Mouse (Mus musculus) thymus, postnatal 0 days (tissue): ENCODE data around the gene Nup43. TPM values are rescaled to one million over a fixed set of nuclear protein-coding genes. Genes with fewer than 3 reads are reported as not detected.

Source experiments
- DNase-seq: peaks from one replicate; pipeline ENCODE4 v3.0.0-alpha.2; 2015; ENCODE audit warnings: low spot score
- polyA plus RNA-seq: library from polyadenylated mRNA; unstranded; fragments of >200 nt; fragmentation: Nextera tagmentation; extraction: Ambion mirVana; gene quantifications from 2 replicates; pipeline ENCODE4 v1.2.1, GENCODE M21; 2015

Gene Nup43
- polyA plus RNA-seq, 1 experiment from 2014 or later, result 41.7 TPM

DNA sequence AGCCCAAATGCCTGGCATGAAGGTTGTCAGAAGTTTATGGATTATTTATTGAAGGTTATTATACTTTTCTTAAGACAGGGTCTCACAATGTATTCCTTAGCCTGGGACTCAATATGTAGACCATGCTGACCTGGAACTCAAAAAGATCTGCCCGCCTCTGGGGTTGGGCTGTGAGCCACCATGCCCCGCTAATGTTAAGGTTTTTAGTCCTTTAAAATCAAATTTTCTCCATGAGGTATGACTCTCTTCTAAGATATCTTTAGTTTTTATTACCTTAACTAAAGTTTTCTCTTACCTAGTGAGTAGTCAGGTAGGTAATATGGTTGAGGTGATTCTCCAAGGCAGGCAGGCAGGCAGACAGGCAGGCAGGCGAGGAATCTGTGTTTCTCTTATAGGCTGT, 14.9 kb downstream of the Nup43 start:
- no peak for DNase-seq

DNA sequence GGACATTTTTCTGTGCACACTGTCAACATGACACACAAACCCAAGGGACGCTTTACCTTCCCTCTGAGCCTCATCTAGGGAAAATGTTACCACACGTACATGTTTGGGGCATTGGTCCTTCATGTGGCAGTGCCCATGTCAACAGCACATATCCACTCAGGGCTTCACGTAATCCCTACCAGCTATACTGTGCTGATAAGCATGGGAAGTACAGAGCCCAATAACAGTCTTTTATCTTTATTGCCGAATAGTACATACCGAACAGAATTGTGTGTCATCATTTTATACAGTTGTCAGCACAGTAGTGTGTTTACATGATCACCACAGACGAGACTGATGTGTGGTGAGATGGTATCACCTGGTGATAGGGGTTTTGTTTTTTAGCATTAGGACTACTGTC, 19.6 kb downstream of the Nup43 start:
- DNase-seq, result no peak

DNA sequence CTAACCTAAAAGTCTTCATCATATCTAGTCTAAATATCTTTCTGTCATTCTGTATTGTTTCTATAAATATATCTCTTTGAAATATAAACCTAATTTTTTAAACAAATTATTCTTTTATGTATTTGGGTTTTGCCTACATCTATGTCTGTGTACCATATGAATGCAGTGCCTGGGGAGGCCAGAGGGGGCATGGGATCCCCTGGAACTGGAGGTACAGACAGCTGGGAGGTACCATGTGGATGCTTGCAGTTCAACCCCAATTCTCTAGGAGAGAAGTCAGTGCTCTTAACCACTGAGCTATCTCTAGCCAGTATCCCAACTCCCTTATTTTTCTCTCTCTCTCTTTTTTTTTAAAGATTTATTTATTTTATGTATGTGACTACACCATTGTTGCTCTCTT, 28.0 kb downstream of the Nup43 start:
- peak; percentile 30 for DNase-seq

DNA sequence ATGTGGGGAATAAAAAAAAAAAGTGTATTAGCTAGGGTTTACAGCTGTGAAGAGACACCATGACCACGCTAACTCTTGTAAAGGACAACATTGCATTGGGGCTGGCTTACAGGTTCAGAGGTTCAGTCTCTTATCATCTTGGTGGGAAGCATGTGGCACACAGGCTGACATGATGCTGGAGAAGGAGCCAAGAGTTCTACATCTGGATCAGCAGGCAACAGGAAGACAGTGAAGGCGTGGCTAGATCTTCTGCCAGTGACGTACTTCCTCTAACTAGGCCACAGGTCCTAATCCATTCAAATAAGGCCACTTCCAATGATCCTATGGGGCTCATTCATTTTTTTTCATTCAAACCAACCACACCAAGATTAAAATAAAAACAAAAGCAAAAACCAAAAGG, 32.8 kb downstream of the Nup43 start:
- DNase-seq, result no peak

DNA sequence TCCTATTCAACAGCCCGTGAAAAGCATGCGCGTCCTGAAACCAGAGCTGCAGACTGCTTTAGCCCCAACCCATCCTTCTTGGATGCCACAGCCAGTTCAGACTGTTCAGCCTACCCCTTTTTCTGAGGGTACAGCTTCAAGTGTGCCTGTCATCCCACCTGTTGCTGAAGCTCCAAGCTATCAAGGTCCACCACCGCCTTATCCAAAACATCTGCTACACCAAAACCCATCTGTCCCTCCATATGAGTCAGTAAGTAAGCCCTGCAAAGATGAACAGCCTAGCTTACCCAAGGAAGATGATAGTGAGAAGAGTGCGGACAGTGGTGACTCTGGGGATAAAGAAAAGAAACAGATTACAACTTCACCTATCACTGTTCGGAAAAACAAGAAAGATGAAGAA, 35.3 kb downstream of the Nup43 start:
- DNase-seq, result no peak

DNA sequence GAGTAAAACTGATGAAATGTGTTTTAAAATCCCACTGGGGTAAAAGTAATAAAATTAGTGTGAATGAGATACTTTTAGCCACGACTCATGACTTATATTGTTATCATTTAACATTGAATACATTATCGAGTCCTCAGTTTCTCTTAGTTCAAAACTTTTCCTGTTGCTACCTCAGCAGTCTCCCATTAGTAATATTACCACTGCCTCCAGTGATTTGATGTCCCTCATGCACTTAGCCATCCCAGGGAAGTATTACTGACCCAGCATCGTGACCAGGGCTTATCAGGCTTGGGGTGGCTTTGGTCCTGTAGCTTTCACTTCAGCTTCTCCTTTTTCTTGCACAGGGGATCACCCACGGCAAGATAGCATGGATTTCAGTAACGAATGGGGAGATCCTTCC, 42.8 kb downstream of the Nup43 start:
- DNase-seq, result no peak

DNA sequence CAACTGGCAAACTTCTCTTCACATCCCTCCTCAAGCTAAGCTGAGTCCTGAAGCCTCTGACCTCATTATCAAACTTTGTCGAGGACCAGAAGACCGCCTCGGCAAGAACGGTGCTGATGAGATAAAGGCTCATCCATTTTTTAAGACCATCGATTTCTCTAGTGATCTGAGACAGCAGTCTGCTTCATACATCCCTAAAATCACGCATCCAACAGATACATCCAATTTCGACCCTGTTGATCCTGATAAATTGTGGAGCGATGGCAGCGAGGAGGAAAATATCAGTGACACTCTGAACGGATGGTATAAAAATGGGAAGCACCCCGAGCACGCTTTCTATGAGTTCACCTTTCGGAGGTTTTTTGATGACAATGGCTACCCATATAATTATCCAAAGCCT, 45.2 kb downstream of the Nup43 start:
- DNase-seq, result no peak

DNA sequence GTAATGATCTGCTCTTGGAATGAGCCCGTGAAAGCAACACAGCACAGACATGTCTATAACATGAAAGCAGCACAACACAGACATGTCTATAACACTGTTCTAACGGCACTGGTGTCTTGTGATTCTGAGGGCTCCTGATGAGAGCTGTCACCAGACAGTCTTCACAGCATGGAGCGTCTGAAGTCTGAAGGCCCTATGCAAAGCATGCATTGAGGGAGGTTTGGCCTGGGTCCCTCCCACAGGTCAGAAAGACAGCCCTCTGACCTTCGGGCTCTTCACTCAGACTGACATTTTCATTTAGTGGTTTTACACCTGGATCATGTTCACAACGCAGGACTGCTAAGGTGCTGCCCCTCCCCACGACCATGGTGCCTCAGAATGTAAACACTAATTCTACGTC, 47.8 kb downstream of the Nup43 start:
- no peak for DNase-seq

DNA sequence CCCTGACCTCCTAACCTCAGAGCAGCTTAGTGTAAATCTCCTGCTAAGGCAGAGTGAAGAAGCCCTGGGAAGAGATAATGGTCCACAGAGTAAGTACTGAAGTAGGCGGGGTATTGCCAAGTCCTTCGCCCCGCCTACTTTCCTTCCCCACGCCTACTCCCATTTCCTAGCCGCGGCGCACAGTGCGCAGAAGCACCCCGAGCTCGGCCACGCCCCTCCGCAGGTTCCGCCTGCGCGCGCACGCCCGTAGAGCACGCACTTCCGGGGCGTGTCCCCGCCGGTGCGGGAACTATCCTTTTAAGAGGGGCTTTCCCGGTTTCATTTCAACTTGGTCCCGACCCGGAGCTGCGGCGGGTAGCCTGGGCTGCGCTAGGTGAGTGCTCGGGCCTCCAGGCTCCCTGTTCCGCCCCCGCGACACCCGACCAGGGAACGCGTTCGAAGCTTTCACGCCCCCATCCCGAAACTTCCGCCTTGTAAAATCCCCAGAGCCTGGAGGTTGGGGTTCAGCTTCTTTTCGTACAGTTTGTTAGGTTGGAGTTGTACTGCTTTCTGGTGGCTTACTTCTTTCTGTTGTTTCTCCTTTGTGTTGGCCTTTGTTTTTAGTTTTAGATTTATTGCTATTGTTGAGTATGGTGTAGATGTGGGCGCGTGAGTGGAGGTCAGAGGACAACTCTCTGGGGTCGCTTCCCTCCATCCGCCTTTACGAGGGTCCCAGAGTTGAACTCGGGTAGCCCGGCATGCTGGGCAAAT, 58.6 kb downstream of the Nup43 start, which contains the start of gene Katna1:
Gene Katna1, plus strand, starts transcription at position 250 of the 750 bp plus-strand sequence.
- peak; percentile 97 for DNase-seq

DNA sequence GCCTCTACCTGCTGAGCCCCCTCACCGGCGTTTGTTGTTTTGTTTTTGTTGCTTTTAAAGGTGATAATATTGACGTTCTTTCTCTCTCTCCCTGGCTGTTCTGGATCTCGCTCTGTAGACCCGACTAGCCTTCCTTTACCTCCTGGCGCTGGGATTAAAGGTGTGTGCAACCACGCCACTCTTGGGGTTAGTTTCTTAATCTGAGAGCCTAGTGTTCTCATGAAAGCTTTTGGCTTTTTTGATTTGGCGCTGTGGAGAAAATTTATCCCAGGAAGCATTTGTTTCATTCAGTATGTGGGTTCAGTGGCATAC, 59.2 kb downstream of the Nup43 start:
- no peak for DNase-seq

DNA sequence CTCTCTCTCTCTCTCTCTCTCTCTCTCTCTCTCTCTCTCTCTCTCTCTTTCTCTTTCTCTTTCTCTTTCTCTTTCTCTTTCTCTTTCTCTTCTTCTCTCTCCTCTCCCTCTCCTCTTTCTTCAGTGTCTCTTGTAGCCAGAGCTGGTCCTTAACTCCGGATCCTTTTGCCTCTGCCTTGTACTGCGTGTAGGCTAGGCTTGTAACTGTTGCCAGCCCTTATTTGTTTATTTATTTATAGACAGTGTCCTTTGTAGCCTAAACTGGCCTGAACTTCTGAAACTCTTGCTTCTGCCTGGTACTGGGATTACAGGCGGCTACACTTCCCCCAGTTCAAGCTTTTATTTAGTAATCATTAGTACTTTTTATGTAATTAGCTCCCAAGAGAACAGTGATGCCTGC, 59.7 kb downstream of the Nup43 start:
- no peak for DNase-seq

Other genes starting within 250 kb of the Nup43 start
- gene Ulbp1, start 193.9 kb upstream of the Nup43 start, polyA plus RNA-seq, result 6.7 TPM in 2 replicates
- 1.2 and 1.3 TPM in 2 replicates for gene Lrp11, start 77.7 kb upstream of the Nup43 start, polyA plus RNA-seq
- 132 and 140 TPM in 2 replicates for gene Pcmt1, start 13.6 kb downstream of the Nup43 start, polyA plus RNA-seq
- 4.2 and 5.2 TPM in 2 replicates for gene Lats1, start 13.7 kb downstream of the Nup43 start, polyA plus RNA-seq
- 67.4 and 74.0 TPM in 2 replicates for gene Katna1, start 58.5 kb downstream of the Nup43 start, polyA plus RNA-seq
- 58.0 and 67.5 TPM in 2 replicates for gene Ginm1, start 125.3 kb downstream of the Nup43 start, polyA plus RNA-seq
- gene Ppil4, start 125.4 kb downstream of the Nup43 start, polyA plus RNA-seq, result 49.8 and 52.5 TPM in 2 replicates
- gene Zc3h12d, start 165.0 kb downstream of the Nup43 start, polyA plus RNA-seq, result 2.4 and 2.5 TPM in 2 replicates